Mouse (Mus musculus) liver, adult 2 months (tissue): ENCODE results near the gene Lamp2.
"Not testable (repeated sequence)": the region's sequence is repeated elsewhere in the genome, so short reads cannot be mapped to it uniquely, and the experiment has no call there.

ENCODE experiments used
- CTCF ChIP-seq: fragments of 200-500 bp; IDR thresholded peaks from 2 replicates; pipeline ENCODE4 v1.5.1; 2011; ENCODE audit warnings: low read depth, low read length, control low read depth
- POLR2A ChIP-seq: fragments of 200-500 bp; IDR thresholded peaks from 2 replicates; pipeline ENCODE4 v1.6.1; 2011; ENCODE audit warnings: low read length, control low read depth; ENCODE audit not compliant: insufficient read depth; ENCODE audit errors: extremely low read depth

DNA sequence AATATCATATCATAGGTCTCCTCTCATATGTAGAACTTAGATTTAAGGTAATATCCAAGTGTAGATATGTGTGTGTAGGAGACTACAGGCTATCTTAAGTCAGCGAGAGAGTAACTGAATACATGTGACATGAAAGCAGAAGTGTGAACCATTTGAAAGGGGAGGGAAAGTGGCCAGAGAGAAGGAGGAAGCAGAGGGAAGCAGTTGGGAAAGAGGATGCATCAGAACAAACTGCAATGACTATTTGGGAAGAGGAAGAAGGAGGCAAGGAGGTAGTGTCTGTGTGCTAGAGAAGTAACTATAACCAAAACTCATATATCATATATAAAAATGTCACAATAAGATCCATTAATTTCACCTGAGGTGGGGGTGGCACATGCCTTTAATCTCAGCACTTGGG is 83.1 kb downstream of the Lamp2 start:
- TF ChIP-seq POLR2A, CTCF: not testable (repeated sequence)
